ENCODE assay signal across 9 mouse cellular contexts in the genomic region with DNA sequence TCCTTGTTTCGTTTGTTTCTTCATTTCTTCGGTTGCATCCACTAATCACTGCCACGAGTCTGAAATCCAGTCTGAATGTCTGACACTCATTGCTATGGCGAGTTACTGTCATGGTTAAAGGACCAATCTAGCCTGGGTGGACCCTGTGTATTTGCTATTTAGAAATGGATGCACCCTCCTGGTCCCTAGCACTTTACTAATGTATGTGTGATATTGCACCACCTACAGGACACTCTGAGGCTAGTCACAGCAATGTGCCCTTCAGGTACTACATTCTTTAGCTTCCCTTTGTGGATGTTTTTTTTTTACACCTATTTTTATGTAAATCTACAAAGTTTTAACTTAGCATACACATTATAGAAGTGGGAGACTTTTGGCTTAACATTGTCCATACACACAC.
DNase-seq lines count a peak whose midpoint lies in the region; ATAC-seq and TF ChIP-seq lines count a peak whose summit lies in the region.
"Had no signal": no experiment of that assay in that cellular context is flagged by ENCODE, and none has a peak within 500 bp of the region (broad histone marks: within the 10 kb centered on the region; RNA-seq: fewer than 3 reads in every experiment).

No protein-coding gene starts in this region.

- H3K4me1 ChIP-seq in MEL (ENCODE audit: control insufficient read depth in 1 of 2, insufficient read depth in 2 of 2, low read length in 2 of 2), result no peaks in the 10 kb centered on the region
- no peaks in the 10 kb centered on the region for H3K4me1 ChIP-seq in forebrain, postnatal 0 days (ENCODE audit: insufficient read depth)

- H3K27me3 ChIP-seq in MEL (ENCODE audit: control insufficient read depth in 1 of 2, insufficient read depth in 2 of 2, low read length in 2 of 2), result no peaks in the 10 kb centered on the region; a peak in 1 of 4 replicates
- no peaks in the 10 kb centered on the region for H3K27me3 ChIP-seq in forebrain, postnatal 0 days (ENCODE audit: insufficient read depth, low read length)

- peak; percentile 2 to 11 for DNase-seq in heart, adult 9 months (ENCODE audit: low spot score in 2 of 2)
- DNase-seq in heart, adult 11 months, result no peak
- DNase-seq in MEL (ENCODE audit: low read depth, low spot score), result peak; percentile 2
- DNase-seq in forebrain, postnatal 0 days, result no peak
- DNase-seq in layer of hippocampus, adult 9-11 months, result peak; percentile 6
- DNase-seq in T-cell, adult 2 months (ENCODE audit: low spot score), result no peak
- DNase-seq in thymus, postnatal 10 days (ENCODE audit: low spot score in 2 of 2), result no peak
- DNase-seq in cerebellum, postnatal 36 days, result no peak

- no peaks in the 10 kb centered on the region for H3K79me2 ChIP-seq in MEL (ENCODE audit: control insufficient read depth, insufficient read depth, low read length, poor library complexity)

- no peak for TF ChIP-seq POLR2A in MEL (IDR thresholded peaks at IDR 0.05; ENCODE audit: control insufficient read depth in 1 of 2, insufficient read depth in 1 of 2, low read depth in 1 of 2, low read length in 2 of 2, poor library complexity in 1 of 2)

- TF ChIP-seq EP300 in MEL (IDR thresholded peaks at IDR 0.05; ENCODE audit: low read depth in 1 of 2, low read length in 2 of 2), result no peak

- TF ChIP-seq CTCF in MEL (IDR thresholded peaks at IDR 0.05 in 2 of 3, conservative IDR thresholded peaks at IDR 0.05 in 1 of 3; ENCODE audit: control insufficient read depth in 1 of 3, insufficient read depth in 1 of 3, low read depth in 2 of 3, low read length in 3 of 3, poor library complexity in 1 of 3, severe bottlenecking in 1 of 3), result 0 out of 6 replicates have a peak, but pooled peaks of 1 of the 3 experiments have one; percentile 18
- peak; percentile 49 for TF ChIP-seq CTCF in forebrain, postnatal 0 days (IDR thresholded peaks at IDR 0.05; ENCODE audit: low read depth)

- H3K9ac ChIP-seq in MEL (ENCODE audit: control insufficient read depth, low read depth, low read length, poor library complexity, severe bottlenecking), result no peak overlapping the region
- H3K9ac ChIP-seq in forebrain, postnatal 0 days, result no peak overlapping the region

- H3K9me3 ChIP-seq in MEL (replicated peaks; ENCODE audit: insufficient read depth, low read length), result no peaks in the 10 kb centered on the region
- H3K9me3 ChIP-seq in forebrain, postnatal 0 days (ENCODE audit: low read length), result no peaks in the 10 kb centered on the region

- TF ChIP-seq RAD21 in MEL (IDR thresholded peaks at IDR 0.05; ENCODE audit: low read depth, low read length), result no peak

- no peak overlapping the region for H3K4me2 ChIP-seq in forebrain, postnatal 0 days (ENCODE audit: low read depth)

- WGBS in forebrain, postnatal 0 days, result 72% methylated on average over 4 of the region's 4 CpGs

- H3K4me3 ChIP-seq in MEL (ENCODE audit: control insufficient read depth in 1 of 2, insufficient read depth in 1 of 2, low read depth in 2 of 2, low read length in 2 of 2), result no peak overlapping the region
- H3K4me3 ChIP-seq in forebrain, postnatal 0 days (ENCODE audit: low read depth, low read length), result no peak overlapping the region
- H3K4me3 ChIP-seq: myocyte had no signal

- H3K36me3 ChIP-seq in MEL (ENCODE audit: control insufficient read depth in 1 of 2, insufficient read depth in 2 of 2, low read length in 2 of 2), result no peaks in the 10 kb centered on the region
- no peaks in the 10 kb centered on the region for H3K36me3 ChIP-seq in forebrain, postnatal 0 days (ENCODE audit: insufficient read depth)

- H3K27ac ChIP-seq in MEL (ENCODE audit: control insufficient read depth, low read depth, low read length), result no peak overlapping the region
- H3K27ac ChIP-seq in forebrain, postnatal 0 days (ENCODE audit: low read depth, low read length), result no peak overlapping the region

- ATAC-seq in forebrain, postnatal 0 days, result no peak

TF ChIP-seq in MEL, 35 proteins besides CTCF, POLR2A, EP300 and RAD21:
- TF ChIP-seq E2F4 (IDR thresholded peaks at IDR 0.05; ENCODE audit: borderline replicate concordance, low read depth, low read length) (no peak), SMC3 (IDR thresholded peaks at IDR 0.05; ENCODE audit: low read depth, low read length) (peak; percentile 23; the same call in 1 of the 2 replicates), KAT2A (conservative IDR thresholded peaks at IDR 0.05; ENCODE audit: low read depth, low read length) (no peak), TBP (IDR thresholded peaks at IDR 0.05; ENCODE audit: low read depth, low read length) (no peak), USF1 (IDR thresholded peaks at IDR 0.05; ENCODE audit: low read depth, low read length) (no peak)

Comparison
In these comparisons a context has a peak if more than half of its experiments do, and no peak if none do; other contexts are left out.
1. DNase-seq: peak in heart, adult 9 months (2 of 2), MEL (single experiment) and layer of hippocampus, adult 9-11 months (single experiment); none in heart, adult 11 months (single experiment), forebrain, postnatal 0 days (single experiment), T-cell, adult 2 months (single experiment), thymus, postnatal 10 days (0 of 2) and cerebellum, postnatal 36 days (0 of 2).